Mouse (Mus musculus): ENCODE data around the gene Cobll1. TPM values are rescaled to one million over a fixed set of nuclear protein-coding genes. Genes with fewer than 3 reads are reported as not detected.
A peak's percentile ranks its signal among the peaks of the same experiment; 100 is the strongest.

Cobll1 gene
- polyA plus RNA-seq, 2 experiments from 2014 or later: 2.7 to 4.6 TPM

- ATAC-seq: no peak
Observed at GRCm38 (mm10) chr2:65236644-65237043, 2.6 kb downstream of the Cobll1 start.

- peak; percentile 48 for ATAC-seq
Observed at GRCm38 (mm10) chr2:65232756-65233535, 6.3 kb downstream of the Cobll1 start.

- no peak for ATAC-seq
Observed at GRCm38 (mm10) chr2:65228426-65228825, 10.8 kb downstream of the Cobll1 start.

- ATAC-seq: no peak
Observed at GRCm38 (mm10) chr2:65227898-65228290, 11.3 kb downstream of the Cobll1 start.

DNA sequence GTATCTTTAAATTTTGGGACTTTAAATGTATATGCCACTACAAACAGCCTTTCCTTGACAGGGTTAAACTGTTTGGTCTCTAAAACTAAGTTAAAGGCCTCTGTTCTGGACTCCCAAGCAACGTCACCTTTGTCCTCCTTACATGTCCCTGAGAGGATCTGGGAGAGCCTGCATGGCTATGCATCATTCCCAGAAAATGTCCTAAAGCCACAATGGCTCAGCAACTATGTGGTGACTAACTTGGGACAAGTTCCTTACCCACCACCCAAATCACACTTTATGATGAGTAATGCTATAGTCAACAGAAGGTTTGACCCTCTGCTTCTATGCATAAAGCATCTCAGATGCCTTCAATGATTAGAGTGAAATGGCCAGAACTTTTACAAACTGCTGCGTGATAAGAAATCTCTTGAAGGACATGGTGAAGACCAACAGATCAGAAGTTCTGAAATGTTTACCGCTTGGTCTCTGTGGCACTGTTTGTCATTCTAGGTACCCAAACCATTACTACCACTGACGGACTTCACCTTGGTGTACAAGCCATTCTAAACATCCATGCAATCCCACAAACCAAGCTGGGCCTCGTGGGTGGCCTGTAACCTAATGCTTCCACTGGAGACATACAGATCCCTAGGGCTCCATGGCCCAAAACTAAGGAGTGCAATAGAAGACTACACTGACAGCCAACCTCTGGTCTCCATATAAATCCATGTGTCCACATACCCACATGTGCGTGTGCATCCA is 11.9 kb downstream of the Cobll1 start:
- ATAC-seq: no peak

GRCm38 (mm10) chr2:65226494-65226893 is 12.7 kb downstream of the Cobll1 start:
- ATAC-seq: no peak

- ATAC-seq: no peak
Observed at GRCm38 (mm10) chr2:65223956-65224735, 15.1 kb downstream of the Cobll1 start.

GRCm38 (mm10) chr2:65223012-65223411 is 16.2 kb downstream of the Cobll1 start:
- no peak for ATAC-seq

- no peak for ATAC-seq
Observed at GRCm38 (mm10) chr2:65221646-65222045, 17.6 kb downstream of the Cobll1 start.

DNA sequence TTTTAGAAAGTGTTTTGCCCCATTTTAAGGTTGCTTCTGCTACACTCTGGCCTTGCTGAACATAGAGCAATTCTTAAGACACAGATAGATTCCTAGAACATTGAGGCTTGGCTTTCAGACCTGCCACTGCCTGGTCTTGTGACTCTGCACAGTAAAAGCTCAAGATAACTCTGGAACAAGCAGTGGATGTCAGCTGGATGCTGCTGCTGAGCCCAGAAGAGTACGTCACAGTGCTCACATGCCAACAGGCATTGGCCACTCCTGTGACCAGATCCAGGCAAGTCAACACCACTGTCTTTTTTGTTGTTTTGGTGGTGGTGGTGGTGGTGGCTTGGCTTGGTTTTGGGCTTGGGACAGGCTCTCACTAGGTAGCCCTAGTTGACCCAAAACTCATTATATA is 18.6 kb downstream of the Cobll1 start:
- ATAC-seq: no peak

- no peak for ATAC-seq
Observed at GRCm38 (mm10) chr2:65219375-65220135, 19.6 kb downstream of the Cobll1 start.

DNA sequence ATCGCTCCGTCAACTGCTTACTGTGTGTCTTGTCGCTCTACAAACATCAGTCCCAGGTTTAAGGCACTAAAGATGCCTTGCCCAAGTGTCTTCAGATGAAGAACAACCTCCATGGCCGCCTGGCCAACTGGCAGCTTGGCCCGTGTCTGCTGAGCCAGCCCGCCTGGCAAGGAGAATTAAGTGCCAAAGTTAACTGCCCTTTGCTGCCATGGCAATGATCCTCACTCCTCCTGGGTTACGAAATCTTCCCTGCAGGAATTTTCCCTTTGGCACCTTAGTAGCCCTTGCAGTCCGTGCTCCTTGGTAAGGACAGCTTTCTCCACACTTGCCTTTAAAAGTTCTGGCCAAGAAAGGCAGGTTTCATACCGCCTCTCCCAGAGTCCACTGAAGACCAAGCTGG is 20.9 kb downstream of the Cobll1 start:
- no peak for ATAC-seq

DNA sequence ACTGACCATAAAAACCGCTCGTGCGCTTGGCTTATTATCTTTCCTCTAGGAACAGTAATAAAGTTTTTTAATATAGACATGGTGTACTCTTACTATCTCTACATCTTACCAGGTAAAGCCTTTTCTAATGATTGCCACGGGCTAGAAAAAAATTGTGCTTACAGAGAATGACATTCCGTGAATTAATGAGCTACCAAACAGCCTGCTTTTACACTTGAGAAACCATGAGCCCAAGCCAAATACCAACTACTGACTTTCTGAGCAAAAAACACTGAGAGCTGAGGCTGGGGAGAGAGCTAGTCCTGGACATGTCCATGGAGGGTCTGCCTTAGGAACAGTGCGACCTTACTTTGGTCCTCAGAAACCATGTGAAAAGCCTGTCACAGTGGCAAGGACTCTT is 21.5 kb downstream of the Cobll1 start:
- ATAC-seq: no peak

GRCm38 (mm10) chr2:65216163-65216562 is 23.0 kb downstream of the Cobll1 start:
- no peak for ATAC-seq

DNA sequence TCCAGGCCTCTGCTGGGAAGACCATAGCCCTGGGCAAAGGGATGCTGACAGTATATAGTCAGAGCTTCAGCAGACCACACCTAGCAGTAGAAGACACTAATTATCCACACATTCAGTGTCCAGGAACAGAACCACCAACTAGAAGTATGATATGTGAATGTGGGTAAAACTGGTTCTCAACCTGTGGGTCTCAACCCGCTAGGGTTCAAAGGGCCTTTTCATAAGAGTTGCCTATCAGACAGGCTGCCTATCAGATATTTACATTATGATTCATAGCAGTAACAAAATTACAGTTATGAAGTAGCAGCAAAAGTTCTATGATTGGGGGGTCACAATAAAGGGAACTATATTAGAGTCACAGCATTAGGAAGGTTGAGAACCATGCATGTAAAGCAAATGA is 24.6 kb downstream of the Cobll1 start:
- no peak for ATAC-seq

DNA sequence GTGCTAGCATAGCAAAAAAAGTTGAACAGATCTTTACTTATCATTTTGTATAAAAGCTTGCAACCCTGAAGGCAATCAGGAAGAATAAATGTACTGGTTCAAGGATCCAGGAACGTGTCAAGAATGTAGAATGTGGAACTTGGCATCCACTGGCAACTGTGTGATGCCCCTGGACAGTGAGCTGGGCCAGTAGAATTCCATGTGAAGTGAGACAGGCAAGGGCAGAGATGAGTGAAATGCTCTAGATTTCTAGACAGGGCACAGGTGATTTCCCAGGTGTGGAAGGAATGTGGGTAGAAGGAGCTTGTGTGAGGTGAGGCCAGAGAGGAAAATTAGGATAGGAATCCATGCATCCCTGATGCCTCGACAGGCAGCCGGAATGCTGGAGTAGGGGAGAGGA is 25.5 kb downstream of the Cobll1 start:
- ATAC-seq: no peak

DNA sequence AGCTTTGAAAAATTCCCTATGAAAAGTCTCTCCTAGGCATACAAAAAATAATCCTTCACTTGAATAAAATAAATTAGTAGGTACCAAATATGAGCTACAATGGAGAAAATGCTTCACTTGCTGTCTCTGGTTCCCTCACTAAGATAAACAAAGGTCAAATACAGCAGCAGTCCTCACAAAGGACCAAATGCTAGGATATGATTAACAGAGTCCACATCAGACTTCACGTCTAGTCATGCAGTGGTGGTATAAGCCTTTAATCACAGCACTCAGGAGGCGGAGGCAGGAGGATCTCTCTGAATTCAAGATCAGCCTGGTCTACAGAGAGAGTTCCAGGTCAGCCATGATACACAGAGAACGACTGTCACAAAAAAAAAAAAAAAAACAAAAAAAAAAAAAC is 27.6 kb downstream of the Cobll1 start:
- no peak for ATAC-seq

- no peak for ATAC-seq
Observed at GRCm38 (mm10) chr2:65207750-65208149, 31.5 kb downstream of the Cobll1 start.

DNA sequence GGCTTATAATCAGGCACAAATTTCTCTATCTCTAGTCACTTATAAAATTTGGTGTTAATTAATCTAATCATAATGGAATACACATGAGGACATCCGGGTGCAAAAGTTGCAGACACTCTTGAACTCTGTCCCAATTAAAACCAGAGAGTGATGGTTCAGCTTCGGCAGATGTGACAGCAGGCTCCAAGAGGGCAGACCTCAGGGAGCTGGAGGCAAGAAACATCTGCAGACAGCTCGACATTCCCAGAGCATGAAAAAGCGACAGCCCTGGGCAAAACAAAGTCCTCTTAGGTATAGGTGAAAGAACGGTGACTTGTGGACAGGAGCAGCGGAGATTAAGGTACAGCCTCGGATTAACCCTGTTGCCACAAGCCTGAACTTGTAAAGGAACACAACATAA is 35.5 kb downstream of the Cobll1 start:
- no peak for ATAC-seq

DNA sequence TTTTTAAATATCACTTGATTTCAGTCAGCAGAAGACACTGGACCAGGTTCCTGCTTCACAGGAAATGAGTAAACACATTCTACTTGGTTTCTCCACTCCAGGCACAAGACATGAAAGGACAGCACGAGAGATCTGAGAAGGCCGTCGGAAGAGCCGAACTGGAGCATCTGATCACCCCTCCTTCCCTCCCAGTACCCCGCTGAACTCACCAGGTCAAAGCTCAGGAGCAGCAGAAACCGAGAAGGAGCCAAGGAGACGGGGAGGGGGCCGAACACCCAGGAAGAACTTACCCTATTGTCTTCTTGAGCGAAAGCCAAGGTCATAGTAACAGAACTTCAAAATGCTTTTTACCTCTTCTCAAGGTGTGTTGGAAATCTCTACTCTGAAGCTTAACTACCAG is 39.5 kb downstream of the Cobll1 start:
- no peak for ATAC-seq

- no peak for ATAC-seq
Observed at GRCm38 (mm10) chr2:65198605-65199004, 40.6 kb downstream of the Cobll1 start.

GRCm38 (mm10) chr2:65196994-65197393 is 42.2 kb downstream of the Cobll1 start:
- no peak for ATAC-seq
